Mouse (Mus musculus) fat pad, adult 2 months (tissue): ENCODE measurements around the gene Zfp217.

Experiments
- DNase-seq: peaks from one replicate; pipeline ENCODE4 v3.0.0-alpha.2; 2011; ENCODE audit warnings: low read depth, low spot score; ENCODE audit errors: extremely low read depth

Zfp217 gene

GRCm38 (mm10) chr2:170103852-170104251, 44.1 kb downstream of the Zfp217 start:
- DNase-seq = no peak

GRCm38 (mm10) chr2:170103341-170103740, 44.6 kb downstream of the Zfp217 start:
- no peak for DNase-seq

DNA sequence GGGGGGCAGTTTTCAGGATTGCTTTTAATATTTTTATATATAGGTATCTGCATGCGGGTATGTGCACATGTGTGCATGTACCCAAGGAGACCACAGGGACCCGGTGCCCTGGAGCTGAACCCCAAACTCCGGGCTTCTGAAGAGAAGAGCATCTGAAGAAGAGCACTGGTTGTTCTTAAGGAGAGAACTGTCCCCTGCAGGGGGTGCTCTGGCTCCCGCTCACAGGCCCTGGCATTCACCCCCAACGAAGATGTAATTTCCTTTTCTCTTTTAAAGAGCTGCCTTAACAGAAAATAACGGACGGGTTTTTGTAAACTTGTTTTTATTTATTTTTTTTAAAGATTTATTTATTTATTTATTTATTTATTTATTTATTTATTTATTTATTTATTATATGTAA, 46.0 kb downstream of the Zfp217 start:
- no peak for DNase-seq

DNA sequence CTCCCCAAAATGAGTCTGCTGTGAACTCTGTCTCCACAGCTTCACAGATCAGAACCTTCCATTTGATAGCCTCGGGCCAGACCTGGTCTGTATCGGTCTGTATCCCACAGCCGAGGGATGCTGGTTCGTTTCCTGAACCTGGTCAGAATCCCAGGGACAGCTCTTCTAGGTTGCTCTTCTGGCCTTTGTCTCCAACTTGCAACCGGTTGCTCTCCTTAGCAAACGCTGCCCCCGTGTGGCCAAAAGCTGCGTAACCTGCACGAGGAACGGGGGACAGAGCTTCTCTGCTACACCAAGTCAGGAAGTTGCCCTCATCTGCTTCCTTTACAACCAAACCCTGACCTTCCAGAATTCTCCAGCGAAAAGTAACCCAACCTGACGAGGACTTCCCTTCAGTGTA, 46.8 kb downstream of the Zfp217 start:
- DNase-seq = no peak

DNA sequence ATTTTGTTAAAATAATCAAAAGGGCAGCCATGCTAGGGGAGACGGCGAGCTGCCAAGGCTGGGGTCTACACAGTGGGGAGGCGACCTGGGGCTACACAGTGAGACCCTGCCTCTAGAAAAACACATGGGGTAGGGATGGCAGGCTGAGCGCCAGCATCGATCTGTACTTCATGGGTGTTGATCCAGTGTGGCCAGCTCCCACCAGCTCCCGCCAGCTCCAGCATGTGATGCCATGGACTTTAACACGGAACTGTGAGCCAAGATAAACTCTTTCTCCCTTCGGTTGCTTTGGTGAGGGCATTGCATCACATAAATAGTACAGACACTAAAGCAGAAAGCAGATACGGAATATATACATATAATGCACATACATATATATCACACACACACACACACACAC, 53.0 kb downstream of the Zfp217 start:
- DNase-seq = no peak

DNA sequence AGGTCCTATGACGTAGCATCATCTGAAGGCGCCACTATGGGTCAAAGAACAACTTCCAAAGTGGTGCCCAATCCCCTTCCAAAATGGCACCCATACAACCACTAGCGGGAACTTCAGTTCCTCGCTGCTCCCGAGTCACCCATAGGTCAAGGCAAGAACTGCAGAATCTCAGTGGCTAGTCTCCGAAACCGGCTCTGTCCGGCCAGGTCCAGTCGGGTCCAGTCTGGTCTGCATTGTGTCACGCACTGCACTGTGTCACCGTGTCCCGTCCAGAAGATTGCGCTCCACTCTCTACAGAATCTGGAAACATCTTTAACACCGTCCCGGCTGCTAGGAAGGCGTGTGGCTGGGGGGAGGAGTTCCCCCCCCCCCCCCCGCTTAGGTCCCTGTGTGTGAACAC, 53.7 kb downstream of the Zfp217 start:
- no peak for DNase-seq

GRCm38 (mm10) chr2:170091563-170092443, 56.1 kb downstream of the Zfp217 start:
- no peak for DNase-seq

GRCm38 (mm10) chr2:170078442-170079017, 69.4 kb downstream of the Zfp217 start:
- DNase-seq = no peak

DNA sequence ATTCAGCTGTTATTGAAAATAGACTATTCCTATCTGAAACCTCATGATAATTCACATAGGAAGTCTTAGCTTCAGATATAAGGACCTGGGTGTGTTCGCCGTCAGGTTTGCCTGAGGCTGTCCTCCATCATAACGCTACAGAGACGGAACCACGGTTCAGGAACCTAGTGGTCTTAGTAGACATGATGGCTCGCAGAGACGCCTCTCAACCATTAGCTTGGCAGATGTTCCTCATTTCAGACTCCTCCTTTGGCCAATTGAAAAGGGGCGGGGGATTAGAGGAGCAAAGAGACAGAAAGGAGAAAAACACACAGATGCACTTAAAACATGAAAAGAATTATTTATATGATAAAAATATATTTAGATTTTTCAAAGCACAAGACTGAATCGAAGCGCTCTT, 69.9 kb downstream of the Zfp217 start:
- no peak for DNase-seq

DNA sequence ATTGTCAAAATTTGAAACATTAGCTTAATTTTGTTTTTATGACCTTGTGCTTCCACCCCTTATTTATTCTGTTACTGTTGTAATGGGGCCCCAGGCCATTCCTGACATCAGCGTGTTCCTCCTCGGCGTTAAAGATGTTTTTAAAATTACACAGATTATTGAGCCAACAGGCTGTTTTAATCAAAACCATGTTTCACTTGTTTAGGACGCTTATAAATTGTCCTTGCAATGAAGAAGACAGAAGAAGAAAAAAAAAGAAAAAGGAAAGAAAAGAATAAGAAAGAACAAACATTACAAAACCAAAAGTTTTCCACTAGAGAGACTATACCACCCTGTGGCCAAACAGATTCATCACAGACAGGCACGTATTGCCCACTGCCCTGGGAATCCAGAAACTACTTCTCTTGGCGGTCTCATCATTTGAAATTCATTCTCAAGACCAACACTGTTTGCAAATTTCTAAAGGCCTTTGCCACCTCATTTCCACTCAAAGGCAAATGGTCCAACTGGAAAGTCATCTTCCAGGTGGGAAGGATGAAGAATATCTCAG, 70.9 kb downstream of the Zfp217 start:
- DNase-seq = no peak

DNA sequence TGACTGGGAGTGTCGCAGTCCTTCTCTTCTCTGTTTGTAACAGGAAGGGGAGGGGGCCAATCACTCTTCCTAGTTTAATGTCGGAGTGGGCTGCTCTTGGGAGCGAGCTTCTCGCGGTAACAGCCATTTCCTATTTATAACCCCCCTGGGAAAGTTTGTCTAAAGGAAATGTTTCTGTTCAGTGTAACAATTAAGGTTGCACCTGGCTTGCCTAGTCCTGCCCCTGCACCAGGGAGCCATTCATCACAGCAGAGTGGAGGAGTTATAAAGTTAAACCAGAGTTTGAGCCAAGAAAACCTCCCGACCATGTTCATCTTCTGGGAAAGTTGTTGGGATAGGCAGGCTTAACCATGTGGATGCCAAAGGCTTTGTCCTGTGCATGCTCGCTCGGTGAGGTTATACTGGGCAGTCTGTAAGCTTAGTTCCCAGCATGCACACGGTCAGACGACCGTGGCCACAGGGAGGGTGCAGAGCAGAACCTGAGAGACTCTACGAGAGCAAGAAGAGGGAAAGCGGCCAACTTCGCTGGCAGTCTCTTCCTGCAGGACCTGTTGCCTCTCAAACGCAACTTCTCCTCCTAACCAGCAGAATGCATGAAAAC, 77.2 kb downstream of the Zfp217 start:
- DNase-seq = no peak

DNA sequence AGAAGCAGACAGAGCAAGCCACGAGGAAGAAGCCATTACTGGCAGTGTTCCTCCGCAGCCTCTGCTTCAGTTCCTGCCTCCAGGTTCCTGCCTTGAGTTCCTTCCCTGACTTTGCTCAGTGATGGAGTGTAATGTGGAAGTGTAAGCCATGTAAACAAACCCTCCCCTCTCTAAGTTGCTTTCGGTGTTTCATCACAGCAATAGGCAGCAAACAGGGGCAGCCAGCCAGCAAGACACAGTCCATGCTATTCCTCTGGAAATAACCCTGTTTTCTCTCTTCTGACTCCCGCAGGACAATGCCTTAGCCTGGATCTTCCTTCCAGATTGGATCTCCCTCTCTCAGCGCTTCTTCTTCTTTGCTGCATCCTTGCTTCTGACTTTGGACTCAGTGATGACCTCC, 77.9 kb downstream of the Zfp217 start:
- DNase-seq = no peak

DNA sequence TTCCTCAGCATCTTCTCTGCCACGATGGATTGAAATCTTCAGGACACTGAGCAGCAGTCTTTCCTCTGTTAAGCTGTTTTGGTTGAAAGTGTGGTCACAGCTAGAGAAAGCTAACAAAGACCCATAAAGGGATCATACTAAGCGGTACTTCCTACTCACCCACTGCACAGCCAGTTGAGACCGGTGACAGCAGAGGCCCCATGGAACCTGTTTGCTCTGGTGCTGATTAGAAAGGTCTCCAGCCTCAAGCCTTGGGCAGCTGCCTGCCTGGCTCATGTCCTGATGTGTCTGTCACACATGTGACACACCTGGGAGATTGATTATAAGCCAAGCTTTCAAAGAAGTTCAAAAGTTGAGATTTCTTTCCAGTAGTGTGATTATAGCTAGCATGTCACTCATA, 85.5 kb downstream of the Zfp217 start:
- no peak for DNase-seq

- no peak for DNase-seq
These were observed 87.8 kb downstream of the Zfp217 start for GRCm38 (mm10) chr2:170060066-170060465.

DNA sequence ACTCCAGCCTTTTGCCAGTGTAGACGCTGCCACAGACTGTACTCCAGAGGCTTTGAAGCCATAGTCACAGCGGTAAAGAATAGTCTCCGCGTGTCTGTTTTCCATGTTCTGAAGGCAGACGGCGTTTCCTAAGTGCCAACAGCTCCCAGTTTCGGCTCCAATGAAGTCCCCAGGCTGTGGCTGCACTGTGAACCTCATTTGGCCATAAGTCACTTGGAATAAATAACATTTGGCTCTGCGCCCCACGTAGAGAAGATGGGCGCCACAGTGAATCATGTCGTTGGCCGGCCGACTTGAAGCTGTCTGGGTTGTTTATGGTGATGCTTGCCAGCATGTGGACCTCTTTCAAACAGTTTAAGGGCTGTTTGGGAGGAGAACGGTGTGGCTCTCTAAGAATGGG, 89.1 kb downstream of the Zfp217 start:
- DNase-seq = no peak
